Mouse (Mus musculus) cerebellum, adult 2 months (tissue): ENCODE measurements around the gene Hist1h2ak. TPM values are rescaled to one million over a fixed set of nuclear protein-coding genes. Genes with fewer than 3 reads are reported as not detected.
"Not testable (repeated sequence)": the region's sequence is repeated elsewhere in the genome, so short reads cannot be mapped to it uniquely, and the experiment has no call there.

Experiments
- DNase-seq, 2 experiments: peaks; one replicate each; pipeline ENCODE4 v3.0.0; 2021
- H3K27ac ChIP-seq: fragments of 200-500 bp; 2 replicates; pipeline ENCODE4 v1.5.1; 2012; ENCODE audit warnings: low read length, control low read depth, inconsistent platforms; ENCODE audit not compliant: insufficient read depth
- H3K27me3 ChIP-seq: fragments of 200-500 bp; 2 replicates; pipeline ENCODE4 v1.6.1; 2012; ENCODE audit warnings: inconsistent platforms, mild to moderate bottlenecking, low read length, moderate library complexity; ENCODE audit not compliant: control insufficient read depth, insufficient read depth
- H3K4me1 ChIP-seq: fragments of 200-500 bp; 2 replicates; pipeline ENCODE4 v1.6.1; 2011; ENCODE audit warnings: low read length; ENCODE audit not compliant: control insufficient read depth, insufficient read depth
- H3K4me3 ChIP-seq: fragments of 200-500 bp; replicated peaks from 2 replicates; pipeline ENCODE3; 2011; ENCODE audit warnings: mild to moderate bottlenecking, low read depth, low read length, control low read depth; ENCODE audit not compliant: insufficient read depth
- CTCF ChIP-seq: fragments of 200-500 bp; IDR thresholded peaks from 2 replicates; pipeline ENCODE4 v1.5.1; 2011; ENCODE audit warnings: low read depth, mild to moderate bottlenecking, control low read depth, low read length, moderate library complexity, borderline replicate concordance; ENCODE audit not compliant: insufficient read depth
- POLR2A ChIP-seq: fragments of 200-500 bp; IDR thresholded peaks from 2 replicates; pipeline ENCODE4 v1.6.1; 2011; ENCODE audit warnings: low read length, control low read depth, borderline replicate concordance; ENCODE audit not compliant: insufficient read depth
- WGBS: fragments of 180-500 bp; shearing (Covaris S2); methylation state at CpG from one replicate; pipeline ENCODE4 v1.1.7; 2018; 5-methylcytosine and 5-hydroxymethylcytosine counted together
- polyA plus RNA-seq: library from polyadenylated mRNA; depleted of rRNA; stranded (reverse); fragments of >200 nt; gene quantifications from 2 replicates; pipeline ENCODE4 v1.2.3, GENCODE M21; 2012; rRNA removed

Hist1h2ak gene
- polyA plus RNA-seq: 1.9 and 2.4 TPM in 2 replicates

DNA sequence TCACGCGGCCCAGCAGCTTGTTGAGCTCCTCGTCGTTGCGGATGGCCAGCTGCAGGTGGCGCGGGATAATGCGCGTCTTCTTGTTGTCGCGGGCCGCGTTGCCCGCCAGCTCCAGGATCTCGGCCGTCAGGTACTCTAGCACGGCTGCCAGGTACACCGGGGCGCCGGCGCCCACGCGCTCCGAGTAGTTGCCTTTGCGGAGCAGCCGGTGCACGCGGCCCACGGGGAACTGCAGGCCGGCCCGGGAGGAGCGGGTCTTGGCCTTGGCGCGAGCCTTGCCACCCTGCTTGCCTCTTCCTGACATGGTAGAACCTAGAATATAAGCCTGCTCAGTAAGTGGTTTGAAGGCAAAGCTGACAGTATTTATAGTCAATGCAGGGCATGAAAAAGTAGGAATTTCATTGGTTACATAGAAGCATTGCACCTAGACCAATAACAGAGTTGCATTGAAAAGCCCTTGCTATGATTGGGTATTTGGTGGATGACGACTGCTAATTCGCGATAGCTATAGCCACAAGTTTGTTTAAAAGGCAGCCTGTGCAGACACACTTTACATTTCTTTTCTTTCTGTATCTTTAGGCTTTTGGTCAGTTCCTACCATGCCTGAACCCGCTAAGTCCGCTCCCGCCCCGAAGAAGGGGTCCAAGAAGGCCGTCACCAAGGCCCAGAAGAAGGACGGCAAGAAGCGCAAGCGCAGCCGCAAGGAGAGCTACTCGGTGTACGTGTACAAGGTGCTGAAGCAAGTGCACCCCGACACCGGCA is at the start of gene Hist1h2ak, which contains the start of gene Hist1h2bn:
TSS of gene Hist1h2ak (minus strand) at position 304 of the 762 bp plus-strand sequence.
TSS of gene Hist1h2bn (plus strand) at position 600 of the 762 bp plus-strand sequence.
- H3K4me1 ChIP-seq, H3K27me3 ChIP-seq: not testable (repeated sequence)
- DNase-seq: peak; percentile 76 to 91
- Histone ChIP-seq H3K4me3 (peak within 1 kb of the TSS; percentile 86), H3K27ac (peak within 1 kb of the TSS; percentile 57)
- WGBS: under 1% methylated on average over 47 of the region's 50 CpGs
- 0 out of 2 replicates have a peak, but pooled peaks have one; percentile 39 for TF ChIP-seq POLR2A

DNA sequence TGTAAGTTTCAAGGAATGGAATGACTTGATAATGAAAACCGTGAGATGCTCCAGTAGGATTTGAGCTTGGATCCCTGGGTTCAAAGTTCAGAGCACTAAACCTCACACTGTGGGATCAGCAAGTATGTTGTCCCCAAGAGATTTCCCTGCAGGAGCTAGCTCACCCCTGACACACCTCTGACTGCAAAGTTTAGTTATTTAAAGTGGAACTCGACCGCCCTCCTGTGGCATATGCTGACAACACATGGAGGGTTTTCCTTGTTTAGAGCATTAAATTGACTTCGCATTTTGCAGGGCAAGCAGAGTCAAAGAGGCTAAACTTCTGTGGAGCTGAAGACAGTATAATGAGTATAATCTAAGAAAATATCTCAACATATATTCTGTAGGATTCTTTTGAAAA is 49.4 kb upstream of the Hist1h2ak start:
- H3K4me1 ChIP-seq, H3K27ac ChIP-seq, H3K27me3 ChIP-seq, H3K4me3 ChIP-seq, DNase-seq: not testable (repeated sequence)
- no CpG with 5 or more reads among the region's 4 CpGs for WGBS

DNA sequence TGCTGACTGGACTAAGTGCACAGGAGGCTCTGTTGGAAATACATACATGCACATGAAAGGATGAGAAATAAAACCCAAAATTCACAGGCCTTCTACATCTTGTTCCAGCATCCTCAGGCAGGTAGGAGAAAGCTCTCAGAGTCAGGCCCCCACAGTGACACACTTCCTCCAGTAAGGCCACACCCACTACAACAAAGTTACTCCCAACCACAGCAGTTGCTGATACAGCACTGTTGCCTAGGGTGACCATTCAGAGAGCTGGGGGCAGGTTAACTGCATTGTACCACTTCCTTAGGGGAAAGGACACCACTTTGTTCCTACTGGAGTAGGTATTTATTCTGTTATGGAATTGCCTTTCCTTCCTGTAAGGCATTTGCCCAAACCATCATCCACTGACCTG is 43.5 kb upstream of the Hist1h2ak start:
- not testable (repeated sequence) for H3K27ac ChIP-seq

DNA sequence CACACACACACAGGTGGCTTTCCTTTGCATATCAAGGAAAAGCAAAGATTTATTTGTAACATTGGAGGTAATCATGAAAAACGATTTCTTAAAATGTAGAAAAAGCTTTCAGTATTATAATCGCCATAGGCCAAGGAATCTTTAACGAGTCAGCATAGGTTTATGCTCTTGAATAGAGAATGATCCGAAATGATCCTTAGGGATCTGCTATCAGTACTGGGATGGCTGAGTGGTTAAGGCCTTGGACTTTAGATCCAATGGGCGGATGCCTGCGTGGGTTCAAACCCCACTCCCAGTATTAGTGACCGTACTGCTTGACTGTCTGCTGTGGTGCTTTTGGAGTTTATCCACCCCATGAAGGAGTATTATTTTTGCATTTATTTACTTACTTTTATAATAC is 42.0 kb upstream of the Hist1h2ak start:
- Histone ChIP-seq H3K4me3 (no peak overlapping the region), H3K4me1 (0 out of 2 replicates have a peak, but pooled peaks cover under 1% of the 10 kb centered on the region), H3K27me3 (no peaks in the 10 kb centered on the region), H3K27ac (no peak overlapping the region)
- TF ChIP-seq CTCF (no peak), POLR2A (no peak)
- no peak for DNase-seq
- 94% methylated on average over 7 of the region's 7 CpGs for WGBS

More for the DNA sequence above, 43.5 kb upstream of the Hist1h2ak start:
- not testable (repeated sequence) for H3K27me3 ChIP-seq, DNase-seq, H3K4me3 ChIP-seq, H3K4me1 ChIP-seq

DNA sequence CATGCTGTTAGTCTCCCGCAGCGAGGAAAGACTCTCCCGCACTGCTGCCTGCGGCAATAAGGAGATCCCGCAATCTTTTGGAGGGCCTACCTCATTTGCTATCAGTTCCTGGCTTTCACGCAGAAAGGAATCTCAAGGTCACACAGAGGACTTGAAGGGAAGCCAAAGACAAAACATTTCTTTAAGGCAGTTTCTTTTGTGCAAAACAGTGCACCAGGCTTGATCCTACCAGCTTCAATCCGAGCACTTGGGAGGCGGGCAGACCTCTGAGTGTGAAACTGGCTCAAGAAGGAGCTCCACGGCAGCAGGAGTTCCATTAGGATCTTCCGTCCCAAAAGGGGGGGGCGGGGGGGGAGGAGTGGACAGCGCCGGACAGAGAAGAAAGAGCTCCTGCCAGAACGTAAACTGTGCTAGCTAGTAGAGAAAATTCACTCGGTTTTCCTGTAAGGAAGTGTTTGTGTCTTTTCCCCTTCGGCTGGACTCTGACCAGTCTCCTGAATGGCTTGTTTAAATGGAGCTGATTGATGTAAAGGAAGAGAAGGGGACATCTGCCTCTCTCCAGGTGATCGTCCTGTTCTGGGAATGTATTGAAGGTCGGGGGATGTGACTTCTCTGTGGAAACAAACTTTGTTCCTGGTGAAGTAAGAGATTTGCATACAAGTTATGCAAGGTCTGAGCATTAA is 37.1 kb upstream of the Hist1h2ak start:
- TF ChIP-seq CTCF (no peak), POLR2A (no peak)
- Histone ChIP-seq H3K4me3 (no peak overlapping the region), H3K4me1 (0 out of 2 replicates have a peak, but pooled peaks cover 2% of the 10 kb centered on the region), H3K27ac (no peak overlapping the region), H3K27me3 (no peaks in the 10 kb centered on the region)
- peak in 1 of 2 experiments; percentile 16 for DNase-seq
- whole genome bisulfite sequencing: 6% methylated on average over 18 of the region's 18 CpGs

GRCm38 (mm10) chr13:21789925-21790324 is 36.3 kb upstream of the Hist1h2ak start:
- H3K27ac ChIP-seq: no peak overlapping the region
- TF ChIP-seq CTCF: no peak
- TF ChIP-seq POLR2A: no peak
- no peaks in the 10 kb centered on the region for H3K27me3 ChIP-seq
- H3K4me3 ChIP-seq: no peak overlapping the region
- DNase-seq: no peak
- 81% methylated on average over 6 of the region's 6 CpGs for WGBS
- 0 out of 2 replicates have a peak, but pooled peaks cover 2% of the 10 kb centered on the region for H3K4me1 ChIP-seq

GRCm38 (mm10) chr13:21787760-21788593 is 34.4 kb upstream of the Hist1h2ak start:
- no peak overlapping the region for H3K4me3 ChIP-seq
- no peak for TF ChIP-seq CTCF
- TF ChIP-seq POLR2A: no peak
- peak; percentile 13 to 14 for DNase-seq
- 0 out of 2 replicates have a peak, but pooled peaks cover 2% of the 10 kb centered on the region for H3K4me1 ChIP-seq
- 26% methylated on average over 15 of the region's 21 CpGs for WGBS
- no peaks in the 10 kb centered on the region for H3K27me3 ChIP-seq
- H3K27ac ChIP-seq: no peak overlapping the region

GRCm38 (mm10) chr13:21786899-21787629 is 33.4 kb upstream of the Hist1h2ak start, which contains the start of the genes Hist1h2an and Hist1h2bp:
Gene Hist1h2an (minus strand): TSS chr13:21787218.
Gene Hist1h2bp (plus strand): TSS chr13:21787461.
- H3K27me3 ChIP-seq, H3K4me1 ChIP-seq, H3K27ac ChIP-seq: not testable (repeated sequence)
- DNase-seq: peak; percentile 91 to 96
- under 1% methylated on average over 39 of the region's 63 CpGs for WGBS
- H3K4me3 ChIP-seq: peak within 1 kb of the TSS; percentile 32
